Mouse (Mus musculus) myocyte (in vitro differentiated cells): ENCODE data around the gene Adam30.

Source experiments
- CEBPB ChIP-seq: IDR thresholded peaks from 2 replicates; pipeline ENCODE4 v1.6.1; 2011; ENCODE audit warnings: mild to moderate bottlenecking, moderate library complexity; ENCODE audit not compliant: poor library complexity, insufficient read depth, severe bottlenecking
- E2F4 ChIP-seq: IDR thresholded peaks from one replicate; pipeline ENCODE4 v1.6.1; 2011; ENCODE audit warnings: mild to moderate bottlenecking, control low read depth, moderate library complexity; ENCODE audit not compliant: insufficient read depth
- MAX ChIP-seq: IDR thresholded peaks from one replicate; pipeline ENCODE4 v1.6.1; 2011; ENCODE audit warnings: low read depth, mild to moderate bottlenecking, control low read depth
- MYOD1 ChIP-seq, 3 experiments: IDR thresholded peaks; one replicate each; pipeline ENCODE4 v1.6.1; 2011; ENCODE audit warnings: control low read depth in 2 of 3, low read depth in 2 of 3, mild to moderate bottlenecking in 2 of 3, moderate library complexity in 1 of 3; ENCODE audit not compliant: insufficient read length in 2 of 3, control insufficient read depth in 1 of 3
- MYOG ChIP-seq, 3 experiments: IDR thresholded peaks; one replicate each; pipeline ENCODE4 v1.6.1; 2011; ENCODE audit warnings: control low read depth in 2 of 3, low read depth in 2 of 3, mild to moderate bottlenecking in 2 of 3; ENCODE audit not compliant: insufficient read length in 2 of 3, control insufficient read depth in 1 of 3, insufficient read depth in 1 of 3
- POLR2A ChIP-seq: IDR thresholded peaks from one replicate; pipeline ENCODE4 v1.6.1; 2011; ENCODE audit warnings: low read depth, mild to moderate bottlenecking, control low read depth, moderate library complexity; ENCODE audit not compliant: insufficient read length
- POLR2AphosphoS2 ChIP-seq: IDR thresholded peaks from one replicate; pipeline ENCODE4 v1.6.1; 2011; ENCODE audit warnings: low read depth, control low read depth; ENCODE audit not compliant: insufficient read length
- REST ChIP-seq: IDR thresholded peaks from one replicate; pipeline ENCODE4 v1.6.1; 2011; ENCODE audit warnings: mild to moderate bottlenecking, control low read depth, moderate library complexity; ENCODE audit not compliant: insufficient read depth, insufficient read length
- SRF ChIP-seq: IDR thresholded peaks from one replicate; pipeline ENCODE4 v1.6.1; 2011; ENCODE audit warnings: low read depth; ENCODE audit not compliant: control insufficient read depth, insufficient read length
- TCF12 ChIP-seq: IDR thresholded peaks from one replicate; pipeline ENCODE4 v1.6.1; 2011; ENCODE audit warnings: mild to moderate bottlenecking, control low read depth; ENCODE audit not compliant: poor library complexity, insufficient read depth, severe bottlenecking
- USF1 ChIP-seq: IDR thresholded peaks from one replicate; pipeline ENCODE4 v1.6.1; 2011; ENCODE audit warnings: low read depth, mild to moderate bottlenecking, control low read depth, moderate library complexity

DNA sequence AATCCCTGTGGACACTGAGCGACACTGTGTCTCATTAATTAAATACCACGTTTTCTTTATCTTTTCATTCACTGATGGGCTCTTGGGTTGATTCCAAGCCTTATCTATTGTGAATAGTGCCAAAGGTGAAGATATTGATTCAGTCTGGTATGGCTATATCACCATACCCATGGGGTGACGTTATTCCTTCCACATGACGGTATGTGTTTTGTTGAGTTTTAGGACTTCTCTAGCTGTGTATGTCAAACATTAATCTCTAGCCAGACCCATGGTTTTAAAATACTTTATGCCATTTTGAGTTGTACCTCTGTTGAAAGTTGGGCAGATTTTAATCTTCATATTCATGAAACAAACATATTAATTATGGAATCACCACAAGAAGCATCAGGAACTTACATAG is 48.7 kb downstream of the Adam30 start:
- TF ChIP-seq MAX = no peak
- no peak for TF ChIP-seq MYOD1 (IDR thresholded peaks at IDR 0.05; ENCODE audit: control insufficient read depth in 1 of 3, insufficient read length in 2 of 3, low read depth in 2 of 3)
- no peak for TF ChIP-seq POLR2A
- no peak for TF ChIP-seq MYOG (IDR thresholded peaks at IDR 0.05; ENCODE audit: control insufficient read depth in 1 of 3, insufficient read depth in 1 of 3, insufficient read length in 2 of 3, low read depth in 2 of 3)
- no peak for TF ChIP-seq TCF12
- no peak for TF ChIP-seq SRF
- TF ChIP-seq USF1 = no peak
- no peak for TF ChIP-seq E2F4
- no peak for TF ChIP-seq CEBPB
- TF ChIP-seq REST = no peak
- TF ChIP-seq POLR2AphosphoS2 = no peak
